Mouse (Mus musculus) intestine, embryonic 14.5 days (tissue): ENCODE measurements at regions not wholly inside any gene's neighbourhood (a gene's known extent, or its start where the extent isn't known, plus 50 kb on each side); places are given as distances from the start of the nearest gene placed in this dataset.

Experiments
- ATAC-seq: fragments of 200-750 bp; cut with Nextera tagmentation; replicated peaks from 2 replicates; pipeline ENCODE4 v1.8.0; 2017; ENCODE audit warnings: low read depth, moderate number of reproducible peaks, moderate TSS enrichment, moderate library complexity; ENCODE audit not compliant: low FRiP score, low TSS enrichment
- DNase-seq: peaks from one replicate; pipeline ENCODE4 v3.0.0-alpha.2; 2018; ENCODE audit warnings: low spot score
- H3K27ac ChIP-seq: fragments of 300-500 bp; sonication (generic); 2 replicates; pipeline ENCODE4 v1.5.1; 2014; ENCODE audit warnings: low read depth, mild to moderate bottlenecking, control low read depth
- H3K27me3 ChIP-seq: fragments of 300-500 bp; sonication (generic); replicated peaks from 2 replicates; pipeline ENCODE4 v1.6.1; 2014; ENCODE audit warnings: low read length, control low read depth; ENCODE audit not compliant: control insufficient read depth, insufficient read depth
- H3K36me3 ChIP-seq: fragments of 300-500 bp; sonication (generic); 2 replicates; pipeline ENCODE4 v1.6.1; 2014; ENCODE audit warnings: low read length, control low read depth; ENCODE audit not compliant: control insufficient read depth, insufficient read depth
- H3K4me1 ChIP-seq: fragments of 300-500 bp; sonication (generic); replicated peaks from 2 replicates; pipeline ENCODE4 v1.6.1; 2014; ENCODE audit warnings: low read length, control low read depth, mixed read lengths; ENCODE audit not compliant: control insufficient read depth, insufficient read depth
- H3K4me2 ChIP-seq: fragments of 300-500 bp; sonication (generic); 2 replicates; pipeline ENCODE4 v1.6.1; 2014; ENCODE audit warnings: low read length
- H3K4me3 ChIP-seq: fragments of 300-500 bp; sonication (generic); 2 replicates; pipeline ENCODE4 v1.5.1; 2014; ENCODE audit warnings: low read depth, low read length, control low read depth, mixed read lengths
- H3K9ac ChIP-seq: fragments of 300-500 bp; sonication (generic); 2 replicates; pipeline ENCODE4 v1.6.1; 2014; ENCODE audit warnings: mild to moderate bottlenecking, low read length
- H3K9me3 ChIP-seq: fragments of 300-500 bp; sonication (generic); 2 replicates; pipeline ENCODE4 v1.6.1; 2016; ENCODE audit warnings: low read length, control low read depth; ENCODE audit not compliant: control insufficient read depth
- WGBS: fragments of 180-500 bp; shearing (Covaris S2); extraction: QIAGEN DNeasy Blood & Tissue Kit; methylation state at CpG from one replicate; pipeline ENCODE4 v1.1.7; 2014; 5-methylcytosine and 5-hydroxymethylcytosine counted together

- DNase-seq (no peak), ATAC-seq (no peak)
- no peaks in the 10 kb centered on the region for H3K9me3 ChIP-seq
- 86% methylated on average over 4 of the region's 4 CpGs for WGBS
- no peak overlapping the region for H3K9ac ChIP-seq
- H3K4me2 ChIP-seq: no peak overlapping the region
- H3K4me3 ChIP-seq: no peak overlapping the region
- H3K27me3 ChIP-seq: no peaks in the 10 kb centered on the region
- H3K4me1 ChIP-seq: peaks cover 6% of the 10 kb centered on the region; the same call in 1 of the 2 replicates
- H3K36me3 ChIP-seq: no peaks in the 10 kb centered on the region
- H3K27ac ChIP-seq: no peak overlapping the region
Measured at GRCm38 (mm10) chr1:92776353-92776752, 55.1 kb upstream of the Gpc1 start.

DNA sequence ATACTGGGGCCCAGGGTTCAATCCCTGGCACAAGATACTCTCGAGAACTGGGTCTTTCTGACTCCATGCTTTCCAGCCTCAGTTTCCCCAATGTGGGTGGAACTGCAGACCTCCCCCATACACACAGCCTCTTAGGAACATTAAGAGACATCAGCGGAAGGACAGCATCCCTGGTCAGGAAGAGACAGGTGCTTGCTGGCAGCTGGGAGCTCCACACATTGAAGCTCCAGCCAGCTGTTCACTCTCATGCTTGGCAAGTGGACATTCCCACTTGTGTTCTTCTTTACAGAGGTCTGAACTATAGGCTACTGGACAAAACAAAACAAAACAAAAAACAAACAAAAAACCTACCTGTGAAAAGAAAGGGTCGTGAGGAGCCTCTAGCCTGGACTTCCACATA lies 55.5 kb upstream of the Gpc1 start:
- WGBS: 84% methylated on average over 3 of the region's 3 CpGs
- ATAC-seq: no peak
- Histone ChIP-seq H3K4me3 (no peak overlapping the region), H3K9ac (no peak overlapping the region), H3K27me3 (no peaks in the 10 kb centered on the region), H3K4me1 (peaks cover 6% of the 10 kb centered on the region; the same call in 1 of the 2 replicates), H3K27ac (no peak overlapping the region), H3K9me3 (no peaks in the 10 kb centered on the region), H3K36me3 (no peaks in the 10 kb centered on the region), H3K4me2 (no peak overlapping the region)
- DNase-seq: no peak

GRCm38 (mm10) chr1:92774743-92775692 lies 56.4 kb upstream of the Gpc1 start:
- WGBS: 21% methylated on average over 16 of the region's 16 CpGs
- no peaks in the 10 kb centered on the region for H3K9me3 ChIP-seq
- H3K4me2 ChIP-seq: peak overlapping the region; percentile 49
- H3K9ac ChIP-seq: no peak overlapping the region
- H3K36me3 ChIP-seq: no peaks in the 10 kb centered on the region
- peak; percentile 63; the same call in 1 of the 2 replicates for ATAC-seq
- H3K4me3 ChIP-seq: peak overlapping the region; percentile 15; the same call in 1 of the 2 replicates
- H3K27ac ChIP-seq: no peak overlapping the region
- peaks cover 6% of the 10 kb centered on the region; the same call in 1 of the 2 replicates for H3K4me1 ChIP-seq
- H3K27me3 ChIP-seq: no peaks in the 10 kb centered on the region
- no peak for DNase-seq

GRCm38 (mm10) chr1:92774006-92774405 lies 57.4 kb upstream of the Gpc1 start:
- H3K27me3 ChIP-seq: no peaks in the 10 kb centered on the region

GRCm38 (mm10) chr1:92772784-92773113 lies 58.7 kb upstream of the Gpc1 start:
- DNase-seq (no peak), ATAC-seq (no peak)
- peak overlapping the region; percentile 36; the same call in 1 of the 2 replicates for H3K27ac ChIP-seq
- no peaks in the 10 kb centered on the region for H3K9me3 ChIP-seq
- no peak overlapping the region for H3K4me3 ChIP-seq
- H3K27me3 ChIP-seq: no peaks in the 10 kb centered on the region
- no peak overlapping the region; the same call in 1 of the 2 replicates for H3K4me2 ChIP-seq
- H3K9ac ChIP-seq: no peak overlapping the region
- H3K4me1 ChIP-seq: peaks cover 6% of the 10 kb centered on the region; the same call in 1 of the 2 replicates
- 46% methylated on average over 10 of the region's 10 CpGs for WGBS
- no peaks in the 10 kb centered on the region for H3K36me3 ChIP-seq

More at GRCm38 (mm10) chr1:92774006-92774405, 57.4 kb upstream of the Gpc1 start:
- Histone ChIP-seq H3K36me3 (no peaks in the 10 kb centered on the region), H3K4me3 (no peak overlapping the region), H3K4me1 (peaks cover 6% of the 10 kb centered on the region; the same call in 1 of the 2 replicates), H3K9ac (no peak overlapping the region), H3K9me3 (no peaks in the 10 kb centered on the region), H3K4me2 (peak overlapping the region; percentile 49), H3K27ac (no peak overlapping the region)
- DNase-seq (no peak), ATAC-seq (no peak)
- WGBS: 66% methylated on average over 3 of the region's 3 CpGs

DNA sequence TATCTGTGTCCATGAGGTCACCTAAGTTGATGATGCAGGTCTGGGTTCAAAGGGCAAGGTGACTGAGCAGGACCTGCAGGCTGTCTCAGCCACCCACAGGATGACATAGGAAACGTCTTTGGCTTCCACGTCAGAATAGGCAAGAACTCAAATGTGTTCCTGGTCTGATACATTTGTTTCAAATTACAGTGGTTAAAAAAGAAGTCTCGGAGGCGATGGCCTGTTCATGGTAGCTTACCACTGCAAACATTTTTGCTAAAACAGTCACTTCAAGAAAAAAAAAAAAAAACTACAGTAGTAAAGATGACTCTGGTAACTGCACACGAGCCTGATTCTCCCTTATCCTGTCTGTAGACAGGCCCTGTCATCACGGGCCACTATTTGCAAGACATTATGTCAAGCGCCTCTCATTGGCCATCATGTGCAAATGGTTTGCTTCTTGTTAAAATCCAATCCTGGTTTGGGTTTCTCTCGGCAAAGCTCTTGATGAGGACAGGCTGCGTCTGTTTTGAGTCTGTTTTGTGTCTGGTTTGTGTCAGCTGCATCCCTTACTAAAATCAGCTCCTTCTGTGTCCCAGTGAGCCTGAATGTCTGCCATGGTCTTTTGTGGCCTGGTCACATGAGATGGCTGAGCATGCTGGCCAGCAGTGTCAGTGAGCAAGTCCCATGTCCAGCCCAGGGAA lies 59.2 kb upstream of the Gpc1 start:
- Histone ChIP-seq H3K9me3 (no peaks in the 10 kb centered on the region), H3K4me2 (no peak overlapping the region; the same call in 1 of the 2 replicates), H3K4me3 (no peak overlapping the region), H3K4me1 (peaks cover 6% of the 10 kb centered on the region; the same call in 1 of the 2 replicates), H3K27ac (peak overlapping the region; percentile 36), H3K9ac (no peak overlapping the region), H3K36me3 (no peaks in the 10 kb centered on the region), H3K27me3 (no peaks in the 10 kb centered on the region)
- DNase-seq: no peak
- WGBS: 36% methylated on average over 9 of the region's 9 CpGs
- no peak for ATAC-seq

DNA sequence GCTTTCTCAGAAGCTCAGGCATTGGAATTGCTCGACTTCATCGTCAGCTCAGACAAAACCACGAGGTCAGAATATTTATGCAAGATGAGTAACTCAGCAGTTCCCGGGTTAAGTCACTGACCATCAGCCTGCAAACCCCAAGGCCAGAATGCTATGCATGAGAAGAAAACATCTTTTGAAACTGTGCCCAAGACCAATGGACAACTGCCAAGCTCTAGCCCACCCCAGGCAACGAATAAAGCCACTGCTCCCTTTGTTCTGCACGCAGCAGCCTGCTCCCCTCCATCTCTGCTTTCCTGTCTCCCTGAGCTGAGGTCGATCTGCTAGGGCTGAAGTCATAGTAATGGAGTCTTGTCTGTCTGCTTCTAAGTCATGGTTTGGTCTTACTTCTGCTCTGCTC lies 61.7 kb upstream of the Gpc1 start:
- Histone ChIP-seq H3K9ac (no peak overlapping the region), H3K4me2 (no peak overlapping the region), H3K27me3 (no peaks in the 10 kb centered on the region), H3K27ac (no peak overlapping the region), H3K4me3 (no peak overlapping the region), H3K9me3 (no peaks in the 10 kb centered on the region), H3K36me3 (no peaks in the 10 kb centered on the region), H3K4me1 (peaks cover 6% of the 10 kb centered on the region; the same call in 1 of the 2 replicates)
- WGBS: 57% methylated on average over 7 of the region's 7 CpGs
- DNase-seq (no peak), ATAC-seq (no peak)

DNA sequence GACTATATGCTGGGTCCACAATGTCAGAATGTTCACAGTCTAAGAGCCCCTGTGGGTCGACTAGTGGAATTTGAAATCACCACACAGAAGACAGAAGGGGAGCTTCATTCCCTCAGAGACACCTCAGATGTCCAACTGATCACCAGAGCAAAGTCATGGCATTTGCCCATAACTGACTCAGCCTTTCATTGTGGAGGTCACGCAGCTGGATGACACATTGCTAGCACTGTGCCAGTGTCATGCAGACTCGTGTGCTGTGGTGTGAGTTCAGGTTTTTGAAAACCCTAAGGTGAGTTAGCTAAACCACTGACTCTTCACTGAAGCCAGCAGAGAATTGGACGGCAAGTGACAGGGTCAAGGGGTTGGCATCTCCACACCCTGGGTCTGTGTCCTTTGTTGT lies 62.3 kb upstream of the Gpc1 start:
- no peak overlapping the region for H3K27ac ChIP-seq
- 77% methylated on average over 4 of the region's 4 CpGs for WGBS
- no peak overlapping the region for H3K4me2 ChIP-seq
- no peak overlapping the region for H3K4me3 ChIP-seq
- DNase-seq (no peak), ATAC-seq (no peak)
- H3K4me1 ChIP-seq: peaks cover 4% of the 10 kb centered on the region; the same call in 1 of the 2 replicates
- H3K9ac ChIP-seq: no peak overlapping the region
- H3K27me3 ChIP-seq: no peaks in the 10 kb centered on the region
- H3K36me3 ChIP-seq: no peaks in the 10 kb centered on the region
- no peaks in the 10 kb centered on the region for H3K9me3 ChIP-seq
